Mouse (Mus musculus) cerebellum, adult (tissue): ENCODE data around the gene Hdlbp.
A peak's percentile ranks its signal among the peaks of the same experiment; 100 is the strongest.
"Not testable (repeated sequence)": the region's sequence is repeated elsewhere in the genome, so short reads cannot be mapped to it uniquely, and the experiment has no call there.

Experiments
- ATAC-seq: cut with Nextera tagmentation; 2 replicates; pipeline ENCODE4 v1.9.2; 2017; ENCODE audit warnings: mild to moderate bottlenecking, moderate library complexity, mixed read lengths; ENCODE audit not compliant: insufficient number of reproducible peaks, low FRiP score, low TSS enrichment

Gene Hdlbp

GRCm38 (mm10) chr1:93450118-93450517 lies 28.5 kb downstream of the Hdlbp start:
- not testable (repeated sequence) for ATAC-seq

- ATAC-seq, result peak; percentile 41; the same call in 1 of the 2 replicates
These were observed 32.8 kb downstream of the Hdlbp start for GRCm38 (mm10) chr1:93445822-93446162.

- ATAC-seq, result peak; percentile 71
These were observed 33.3 kb downstream of the Hdlbp start for GRCm38 (mm10) chr1:93445111-93445821.

GRCm38 (mm10) chr1:93444405-93445110 lies 34.1 kb downstream of the Hdlbp start:
- ATAC-seq, result peak; percentile 81

- ATAC-seq, result no peak
These were observed 39.3 kb downstream of the Hdlbp start for GRCm38 (mm10) chr1:93439321-93439720.

- ATAC-seq, result no peak
These were observed 46.5 kb downstream of the Hdlbp start for GRCm38 (mm10) chr1:93432087-93432486.

GRCm38 (mm10) chr1:93403403-93403802 lies 75.2 kb downstream of the Hdlbp start:
- no peak for ATAC-seq

GRCm38 (mm10) chr1:93401191-93402052 lies 77.2 kb downstream of the Hdlbp start:
- ATAC-seq, result no peak

- ATAC-seq, result no peak
These were observed 89.7 kb downstream of the Hdlbp start for GRCm38 (mm10) chr1:93388906-93389305.

- ATAC-seq, result no peak
These were observed 91.4 kb downstream of the Hdlbp start for GRCm38 (mm10) chr1:93387198-93387597.

- ATAC-seq, result no peak
These were observed 99.5 kb downstream of the Hdlbp start for GRCm38 (mm10) chr1:93379117-93379516.

GRCm38 (mm10) chr1:93377307-93377706 lies 101.3 kb downstream of the Hdlbp start:
- no peak for ATAC-seq

- ATAC-seq, result no peak
These were observed 105.0 kb downstream of the Hdlbp start, which contains the start of gene Ano7 for GRCm38 (mm10) chr1:93373665-93374064. Ano7 (plus strand) TSS chr1:93373930.

- ATAC-seq, result no peak
These were observed 113.0 kb downstream of the Hdlbp start for GRCm38 (mm10) chr1:93365641-93366040.

- ATAC-seq, result no peak
These were observed 116.0 kb downstream of the Hdlbp start for GRCm38 (mm10) chr1:93362661-93363060.
